In genomic region chr11:98297778-98298177, GRCm38 (mm10) we compare ENCODE assay signal across 10 mouse cellular contexts. TPM values are rescaled to one million over a fixed set of nuclear protein-coding genes. Genes with fewer than 3 reads are reported as not detected.
DNase-seq lines count a peak whose midpoint lies in the region; TF ChIP-seq lines count a peak whose summit lies in the region.
"Had no signal": no experiment of that assay in that cellular context is flagged by ENCODE, and none has a peak within 500 bp of the region (broad histone marks: within the 10 kb centered on the region; RNA-seq: fewer than 3 reads in every experiment).

No protein-coding gene starts in this region.

- H3K36me3 ChIP-seq in kidney, adult 2 months (ENCODE audit: control insufficient read depth, insufficient read depth, low read length): no peaks in the 10 kb centered on the region

- TF ChIP-seq CTCF in layer of hippocampus, adult 2 months (conservative IDR thresholded peaks at IDR 0.05): no peak
- 0 out of 2 replicates have a peak, but pooled peaks have one; percentile 1 for TF ChIP-seq CTCF in kidney, adult 2 months (conservative IDR thresholded peaks at IDR 0.05; ENCODE audit: insufficient read depth, insufficient read length, low read depth, low read length)

- 37% methylated on average over 7 of the region's 7 CpGs for WGBS in kidney, adult 2 months

- peak overlapping the region; percentile 99 for H3K27ac ChIP-seq in layer of hippocampus, adult 2 months
- H3K27ac ChIP-seq in kidney, adult 2 months (ENCODE audit: insufficient read depth, low read depth, low read length): peak overlapping the region; percentile 12; the same call in 1 of the 2 replicates

- DNase-seq in cerebellum, postnatal 25 days: peak; percentile 37 to 41
- no peak for DNase-seq in cerebellum, adult 11 months
- DNase-seq in layer of hippocampus, adult 2 months (ENCODE audit: low spot score in 2 of 2): no peak
- no peak for DNase-seq in layer of hippocampus, postnatal 10 days (ENCODE audit: low spot score in 2 of 2)
- peak; percentile 81 for DNase-seq in R1 (ENCODE audit: low read depth, low spot score)
- DNase-seq in kidney, adult 2 months: peak; percentile 85
- DNase-seq in urinary bladder, postnatal 10 days (ENCODE audit: low spot score): no peak
- no peak for DNase-seq in gastrocnemius, postnatal 4 days (ENCODE audit: low spot score in 2 of 2)

- H3K27me3 ChIP-seq in kidney, adult 2 months (replicated peaks; ENCODE audit: control insufficient read depth, insufficient read depth, low read length): no peaks in the 10 kb centered on the region

- H3K4me3 ChIP-seq in layer of hippocampus, adult 2 months: no peak overlapping the region
- no peak overlapping the region for H3K4me3 ChIP-seq in kidney, adult 2 months (ENCODE audit: insufficient read depth, low read depth, low read length)

- H3K4me1 ChIP-seq in kidney, adult 2 months (ENCODE audit: control insufficient read depth, insufficient read depth, low read length): peaks cover 14% of the 10 kb centered on the region; the same call in 1 of the 2 replicates

- TF ChIP-seq POLR2A in kidney, adult 2 months (IDR thresholded peaks at IDR 0.05; ENCODE audit: low read depth, low read length): no peak

RNA-seq across cellular contexts. Expression of gene Neurod2, which starts 31.7 kb away (rescaled TPM):
- total RNA-seq in layer of hippocampus, adult 2 months (2021): 100 to 1,000 TPM; 163 to 165 TPM
- 100 to 1,000 TPM; 114 to 118 TPM for total RNA-seq in layer of hippocampus, postnatal 10 days (2021)
- not detected in 2 replicates for polyA plus RNA-seq in kidney, adult 2 months (2012; rRNA removed)
- not detected for total RNA-seq in gastrocnemius, postnatal 4 days (2021)
- polyA plus RNA-seq: heart, postnatal 0 days; limb, embryonic 11.5 days had no signal

RNA-seq across cellular contexts. Expression of gene Ppp1r1b, which starts 50.4 kb away (rescaled TPM):
- total RNA-seq in layer of hippocampus, adult 2 months (2021): 10 to 100 TPM; 55.9 to 56.2 TPM
- total RNA-seq in layer of hippocampus, postnatal 10 days (2021): 10 to 100 TPM; 17.5 to 24.1 TPM
- 84.7 and 94.6 TPM in 2 replicates for polyA plus RNA-seq in kidney, adult 2 months (2012; rRNA removed)
- total RNA-seq in gastrocnemius, postnatal 4 days (2021): under 1 TPM; 0.52 to 0.70 TPM

Comparison
In these comparisons a context has a peak if more than half of its experiments do, and no peak if none do; other contexts are left out.
1. DNase-seq: peak in cerebellum, postnatal 25 days (2 of 2), R1 (single experiment) and kidney, adult 2 months (single experiment); none in cerebellum, adult 11 months (single experiment), layer of hippocampus, adult 2 months (0 of 2), layer of hippocampus, postnatal 10 days (0 of 2), urinary bladder, postnatal 10 days (single experiment) and gastrocnemius, postnatal 4 days (0 of 2).
2. RNA of gene Neurod2, which starts 31.7 kb away (total RNA-seq): 163 to 165 TPM in layer of hippocampus, adult 2 months and 114 to 118 TPM in layer of hippocampus, postnatal 10 days; not detected in gastrocnemius, postnatal 4 days; every median in the first group is over 100 times any median in the second.
3. RNA of gene Ppp1r1b, which starts 50.4 kb away (total RNA-seq): 55.9 to 56.2 TPM in layer of hippocampus, adult 2 months and 17.5 to 24.1 TPM in layer of hippocampus, postnatal 10 days; 0.52 to 0.70 TPM in gastrocnemius, postnatal 4 days; every median in the first group is over 10 times any median in the second.